Mouse (Mus musculus): ENCODE measurements at regions not wholly inside any gene's neighbourhood (a gene's known extent, or its start where the extent isn't known, plus 50 kb on each side); places are given as distances from the start of the nearest gene placed in this dataset.

- H3K27me3 ChIP-seq = no peaks in the 10 kb centered on the region
- 0 out of 2 replicates have a peak, but pooled peaks have one; percentile 52 for ATAC-seq (ENCODE audit: low FRiP score)
- H3K9ac ChIP-seq = no peak overlapping the region
- H3K27ac ChIP-seq = no peak overlapping the region
- H3K4me3 ChIP-seq = no peak overlapping the region
- no peaks in the 10 kb centered on the region for H3K9me3 ChIP-seq (replicated peaks)
- no peaks in the 10 kb centered on the region for H3K36me3 ChIP-seq
- 48% methylated on average over 2 of the region's 2 CpGs for WGBS
- no peak overlapping the region for H3K4me2 ChIP-seq (replicated peaks)
- H3K4me1 ChIP-seq = no peaks in the 10 kb centered on the region
Observed at GRCm38 (mm10) chr13:88088259-88088658, 733.0 kb upstream of the Edil3 start.

All from hindbrain, embryonic 12.5 days (tissue).